Mouse (Mus musculus) midbrain, embryonic 16.5 days (tissue): ENCODE data around the gene Cpne1. TPM values are rescaled to one million over a fixed set of nuclear protein-coding genes. Genes with fewer than 3 reads are reported as not detected.

Experiments
- ATAC-seq: fragments of 200-750 bp; cut with Nextera tagmentation; 2 replicates; pipeline ENCODE4 v1.8.0; 2017; ENCODE audit warnings: moderate TSS enrichment
- H3K27ac ChIP-seq: fragments of 300-500 bp; sonication (generic); 2 replicates; pipeline ENCODE4 v1.5.1; 2014; ENCODE audit warnings: mild to moderate bottlenecking, low read length, mixed read lengths
- H3K27me3 ChIP-seq: fragments of 300-500 bp; sonication (generic); 2 replicates; pipeline ENCODE4 v1.6.1; 2014; ENCODE audit warnings: low read depth, low read length, mixed read lengths; ENCODE audit not compliant: control insufficient read depth, insufficient read depth
- H3K36me3 ChIP-seq: fragments of 300-500 bp; sonication (generic); 2 replicates; pipeline ENCODE4 v1.6.1; 2014; ENCODE audit warnings: mild to moderate bottlenecking, low read length, moderate library complexity, mixed read lengths; ENCODE audit not compliant: control insufficient read depth, insufficient read depth
- H3K4me1 ChIP-seq: fragments of 300-500 bp; sonication (generic); 2 replicates; pipeline ENCODE4 v1.6.1; 2014; ENCODE audit warnings: mild to moderate bottlenecking, low read length, mixed read lengths; ENCODE audit not compliant: control insufficient read depth, insufficient read depth
- H3K4me2 ChIP-seq: fragments of 300-500 bp; sonication (generic); 2 replicates; pipeline ENCODE4 v1.6.1; 2014; ENCODE audit warnings: mild to moderate bottlenecking, low read length, mixed read lengths
- H3K4me3 ChIP-seq: fragments of 300-500 bp; sonication (generic); 2 replicates; pipeline ENCODE4 v1.5.1; 2014; ENCODE audit warnings: low read depth, mild to moderate bottlenecking, low read length, moderate library complexity, mixed read lengths
- H3K9ac ChIP-seq: fragments of 300-500 bp; sonication (generic); 2 replicates; pipeline ENCODE4 v1.6.1; 2014; ENCODE audit warnings: low read depth, low read length, mixed read lengths
- H3K9me3 ChIP-seq: fragments of 300-500 bp; sonication (generic); replicated peaks from 2 replicates; pipeline ENCODE4 v1.6.1; 2014; ENCODE audit warnings: mild to moderate bottlenecking, low read length, mixed read lengths; ENCODE audit not compliant: control insufficient read depth, poor library complexity, severe bottlenecking
- WGBS: fragments of 180-500 bp; shearing (Covaris S2); extraction: QIAGEN DNeasy Blood & Tissue Kit; methylation state at CpG from one replicate; pipeline ENCODE4 v1.1.7; 2014; 5-methylcytosine and 5-hydroxymethylcytosine counted together
- polyA plus RNA-seq: library from polyadenylated mRNA; unstranded; fragments of >200 nt; fragmentation: Nextera tagmentation; extraction: Ambion mirVana; gene quantifications from 2 replicates; pipeline ENCODE4 v1.2.1, GENCODE M21; 2015

Cpne1 gene
- 23.2 and 25.8 TPM in 2 replicates for polyA plus RNA-seq

GRCm38 (mm10) chr2:156111358-156112079 lies at the start of gene Cpne1, which contains the start of gene Rbm12:
Gene Cpne1 (minus strand): TSS chr2:156111965.
Gene Rbm12 (minus strand): TSS chr2:156111978.
- peak within 1 kb of the TSS; percentile 96 for H3K27ac ChIP-seq
- peak within 1 kb of the TSS; percentile 96 for H3K4me3 ChIP-seq
- H3K9me3 ChIP-seq, result no peaks in the 10 kb centered on the region
- peak within 1 kb of the TSS; percentile 97 for H3K9ac ChIP-seq
- H3K36me3 ChIP-seq, result no peaks in the 10 kb centered on the region
- peak; percentile 93 for ATAC-seq
- H3K4me1 ChIP-seq, result peaks cover 16% of the 10 kb centered on the region
- WGBS, result under 1% methylated on average over 71 of the region's 74 CpGs
- no peaks in the 10 kb centered on the region for H3K27me3 ChIP-seq
- peak within 1 kb of the TSS; percentile 78 for H3K4me2 ChIP-seq

GRCm38 (mm10) chr2:156151538-156151937 lies 39.8 kb upstream of the Cpne1 start:
- ATAC-seq, result no peak
- no peaks in the 10 kb centered on the region for H3K9me3 ChIP-seq
- no peak overlapping the region for H3K27ac ChIP-seq
- H3K4me1 ChIP-seq, result no peaks in the 10 kb centered on the region
- peaks cover 19% of the 10 kb centered on the region for H3K36me3 ChIP-seq
- no peak overlapping the region for H3K4me3 ChIP-seq
- H3K27me3 ChIP-seq, result no peaks in the 10 kb centered on the region
- no peak overlapping the region for H3K9ac ChIP-seq
- H3K4me2 ChIP-seq, result no peak overlapping the region

GRCm38 (mm10) chr2:156147316-156147915 lies 35.7 kb upstream of the Cpne1 start:
- Histone ChIP-seq H3K36me3 (peaks cover 17% of the 10 kb centered on the region), H3K4me1 (peaks cover 13% of the 10 kb centered on the region), H3K4me2 (no peak overlapping the region), H3K4me3 (no peak overlapping the region), H3K27ac (no peak overlapping the region), H3K27me3 (no peaks in the 10 kb centered on the region), H3K9ac (no peak overlapping the region), H3K9me3 (no peaks in the 10 kb centered on the region)
- no peak for ATAC-seq
- WGBS, result 90% methylated on average over 3 of the region's 3 CpGs

GRCm38 (mm10) chr2:156146272-156146989 lies 34.7 kb upstream of the Cpne1 start:
- WGBS, result 71% methylated on average over 5 of the region's 5 CpGs
- Histone ChIP-seq H3K27me3 (no peaks in the 10 kb centered on the region), H3K4me3 (no peak overlapping the region), H3K36me3 (peaks cover 17% of the 10 kb centered on the region), H3K9ac (no peak overlapping the region), H3K4me1 (peaks cover 13% of the 10 kb centered on the region), H3K27ac (no peak overlapping the region), H3K9me3 (no peaks in the 10 kb centered on the region), H3K4me2 (no peak overlapping the region)
- no peak for ATAC-seq

- H3K36me3 ChIP-seq, result peaks cover 17% of the 10 kb centered on the region
- H3K4me1 ChIP-seq, result peaks cover 13% of the 10 kb centered on the region
- no peaks in the 10 kb centered on the region for H3K9me3 ChIP-seq
- WGBS, result 71% methylated on average over 11 of the region's 11 CpGs
- H3K4me3 ChIP-seq, result no peak overlapping the region
- H3K4me2 ChIP-seq, result peak overlapping the region; percentile 67
- H3K9ac ChIP-seq, result no peak overlapping the region
- ATAC-seq, result no peak
- no peak overlapping the region for H3K27ac ChIP-seq
- no peaks in the 10 kb centered on the region for H3K27me3 ChIP-seq
These were observed 33.8 kb upstream of the Cpne1 start for GRCm38 (mm10) chr2:156145486-156146130.

- no peaks in the 10 kb centered on the region for H3K27me3 ChIP-seq
- H3K4me2 ChIP-seq, result peak within 1 kb of the TSS; percentile 67
- H3K4me1 ChIP-seq, result peaks cover 13% of the 10 kb centered on the region
- under 1% methylated on average over 67 of the region's 70 CpGs for WGBS
- H3K9ac ChIP-seq, result peak within 1 kb of the TSS; percentile 89
- peak within 1 kb of the TSS; percentile 93 for H3K27ac ChIP-seq
- no peaks in the 10 kb centered on the region for H3K9me3 ChIP-seq
- H3K36me3 ChIP-seq, result peaks cover 10% of the 10 kb centered on the region; the same call in 1 of the 2 replicates
- peak; percentile 98 for ATAC-seq
- H3K4me3 ChIP-seq, result peak within 1 kb of the TSS; percentile 81
These were observed 32.4 kb upstream of the Cpne1 start, which contains the start of the genes Romo1 and Nfs1 for GRCm38 (mm10) chr2:156143953-156144724. Gene Romo1 (plus strand): TSS chr2:156144039. Gene Nfs1 (minus strand): TSS chr2:156144186.

- peaks cover 10% of the 10 kb centered on the region; the same call in 1 of the 2 replicates for H3K36me3 ChIP-seq
- no peak for ATAC-seq
- peak overlapping the region; percentile 93 for H3K27ac ChIP-seq
- WGBS, result 2% methylated on average over 16 of the region's 16 CpGs
- H3K9ac ChIP-seq, result peak overlapping the region; percentile 89
- H3K4me3 ChIP-seq, result peak overlapping the region; percentile 81
- peaks cover 13% of the 10 kb centered on the region for H3K4me1 ChIP-seq
- peak overlapping the region; percentile 67 for H3K4me2 ChIP-seq
- no peaks in the 10 kb centered on the region for H3K9me3 ChIP-seq
- H3K27me3 ChIP-seq, result no peaks in the 10 kb centered on the region
These were observed 31.6 kb upstream of the Cpne1 start for GRCm38 (mm10) chr2:156143367-156143766.

GRCm38 (mm10) chr2:156142820-156143219 lies 31.1 kb upstream of the Cpne1 start:
- no peak for ATAC-seq

More at GRCm38 (mm10) chr2:156142820-156143219, 31.1 kb upstream of the Cpne1 start:
- Histone ChIP-seq H3K4me3 (peak overlapping the region; percentile 81; the same call in 1 of the 2 replicates), H3K9ac (peak overlapping the region; percentile 89), H3K4me1 (peaks cover 13% of the 10 kb centered on the region), H3K27ac (peak overlapping the region; percentile 93), H3K27me3 (no peaks in the 10 kb centered on the region), H3K9me3 (no peaks in the 10 kb centered on the region), H3K36me3 (peaks cover 10% of the 10 kb centered on the region; the same call in 1 of the 2 replicates), H3K4me2 (peak overlapping the region; percentile 67)
- WGBS, result 85% methylated on average over 2 of the region's 2 CpGs
